In the genomic region with DNA sequence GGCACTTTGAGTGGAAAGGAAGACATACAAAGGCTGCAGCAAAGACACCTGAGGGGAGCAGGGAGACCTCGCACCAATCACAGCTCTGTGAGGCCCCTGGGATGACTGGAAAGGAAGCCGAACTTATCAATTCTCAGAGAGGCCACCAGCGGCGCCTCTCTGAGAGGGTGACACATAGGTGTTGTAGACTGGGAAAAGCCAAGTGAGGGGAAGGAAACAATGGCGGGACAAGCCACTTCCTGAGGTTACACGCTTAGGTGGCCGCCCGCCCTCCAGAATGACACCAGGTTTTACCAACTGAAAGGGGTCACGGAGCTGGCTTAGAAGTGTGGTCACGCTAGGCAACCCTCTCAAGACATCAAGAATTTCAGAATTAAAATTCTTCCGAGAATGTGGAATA, we compare ENCODE assay signal across 24 mouse cellular contexts.
DNase-seq lines count a peak whose midpoint lies in the region; ATAC-seq and TF ChIP-seq lines count a peak whose summit lies in the region.
"Had no signal": no experiment of that assay in that cellular context is flagged by ENCODE, and none has a peak within 500 bp of the region (broad histone marks: within the 10 kb centered on the region; RNA-seq: fewer than 3 reads in every experiment).

No protein-coding gene starts in this region.

- H3K4me3 ChIP-seq in heart, adult 2 months: no peak overlapping the region
- H3K4me3 ChIP-seq in midbrain, embryonic 14.5 days (replicated peaks; ENCODE audit: low read depth, low read length): no peak overlapping the region
- H3K4me3 ChIP-seq: forebrain, embryonic 10.5 days; forebrain, embryonic 13.5 days; heart, embryonic 10.5 days; heart, embryonic 13.5 days; hindbrain, embryonic 12.5 days; hindbrain, embryonic 15.5 days had no signal

- peak; percentile 44 for DNase-seq in heart, adult 11 months
- DNase-seq in heart, adult 2 months: no peak
- DNase-seq in splenic B cell, adult 2 months (ENCODE audit: low read depth, low spot score): peak; percentile 35
- DNase-seq in midbrain, embryonic 14.5 days: no peak
- DNase-seq in ovary, postnatal 10 days (ENCODE audit: low spot score): no peak
- DNase-seq: adrenal gland, adult 2 months; adrenal gland, postnatal 25 days; cerebellum, adult 11-12 months; cerebellum, adult 8-10 months; cerebellum, postnatal 10 days; cerebellum, postnatal 36 days; gastrocnemius, postnatal 10 days; gastrocnemius, postnatal 36 days; heart, adult 18-20 months; heart, postnatal 14 days; heart, postnatal 4 days had no signal

- H3K36me3 ChIP-seq in heart, adult 2 months (ENCODE audit: control insufficient read depth, insufficient read depth, low read length): no peaks in the 10 kb centered on the region
- peaks cover 2% of the 10 kb centered on the region; the same call in 1 of the 2 replicates for H3K36me3 ChIP-seq in splenic B cell, adult 2 months (ENCODE audit: control insufficient read depth, insufficient read depth, low read length, poor library complexity, severe bottlenecking)
- peaks cover 19% of the 10 kb centered on the region; the same call in 1 of the 2 replicates for H3K36me3 ChIP-seq in midbrain, embryonic 14.5 days (ENCODE audit: control insufficient read depth, insufficient read depth, low read length)

- no peak for TF ChIP-seq CTCF in heart, adult 2 months (IDR thresholded peaks at IDR 0.05)

- H3K9me3 ChIP-seq in midbrain, embryonic 14.5 days (ENCODE audit: control insufficient read depth, low read length): no peaks in the 10 kb centered on the region
- H3K9me3 ChIP-seq: forebrain, embryonic 10.5 days; forebrain, embryonic 13.5 days; heart, embryonic 10.5 days; heart, embryonic 13.5 days; hindbrain, embryonic 12.5 days; hindbrain, embryonic 15.5 days had no signal

- H3K79me2 ChIP-seq in heart, adult 2 months (replicated peaks; ENCODE audit: control insufficient read depth, insufficient read depth, low read length): 0 out of 2 replicates have a peak, but pooled peaks cover 2% of the 10 kb centered on the region

- no peaks in the 10 kb centered on the region for H3K4me1 ChIP-seq in heart, adult 2 months (ENCODE audit: control insufficient read depth, insufficient read depth, low read length)
- H3K4me1 ChIP-seq in midbrain, embryonic 14.5 days (ENCODE audit: control insufficient read depth, insufficient read depth, low read length): no peaks in the 10 kb centered on the region
- H3K4me1 ChIP-seq: forebrain, embryonic 10.5 days; forebrain, embryonic 13.5 days; heart, embryonic 13.5 days; hindbrain, embryonic 12.5 days; hindbrain, embryonic 15.5 days had no signal

- H3K9ac ChIP-seq in heart, adult 2 months (ENCODE audit: low read depth, low read length): no peak overlapping the region
- H3K9ac ChIP-seq in midbrain, embryonic 14.5 days (replicated peaks; ENCODE audit: low read length): no peak overlapping the region
- H3K9ac ChIP-seq: forebrain, embryonic 13.5 days; heart, embryonic 13.5 days; hindbrain, embryonic 12.5 days; hindbrain, embryonic 15.5 days had no signal

- TF ChIP-seq EP300 in heart, adult 2 months (IDR thresholded peaks at IDR 0.05; ENCODE audit: insufficient read depth, low read depth, low read length): no peak

- ATAC-seq in hematopoietic stem cell, adult 5-6 weeks (replicated peaks in 1 of 2; ENCODE audit: insufficient read depth in 1 of 2, low FRiP score in 2 of 2, low TSS enrichment in 1 of 2, low read depth in 1 of 2, poor library complexity in 2 of 2, severe bottlenecking in 2 of 2): peak; percentile 61 to 75
- no peak for ATAC-seq in midbrain, embryonic 14.5 days (ENCODE audit: low FRiP score, low TSS enrichment)
- ATAC-seq: forebrain, embryonic 13.5 days; forebrain, embryonic 16.5 days had no signal

- no peaks in the 10 kb centered on the region for H3K27me3 ChIP-seq in heart, adult 2 months (ENCODE audit: control insufficient read depth, insufficient read depth, low read length)
- H3K27me3 ChIP-seq in splenic B cell, adult 2 months (ENCODE audit: control insufficient read depth, insufficient read depth, low read length, poor library complexity, severe bottlenecking): no peaks in the 10 kb centered on the region
- no peaks in the 10 kb centered on the region for H3K27me3 ChIP-seq in midbrain, embryonic 14.5 days (ENCODE audit: control insufficient read depth, insufficient read depth, low read length)
- H3K27me3 ChIP-seq: forebrain, embryonic 13.5 days; heart, embryonic 13.5 days; hindbrain, embryonic 12.5 days; hindbrain, embryonic 15.5 days had no signal

- no peak overlapping the region for H3K27ac ChIP-seq in heart, adult 2 months
- no peak overlapping the region for H3K27ac ChIP-seq in midbrain, embryonic 14.5 days (replicated peaks; ENCODE audit: low read depth, low read length)
- H3K27ac ChIP-seq: forebrain, embryonic 10.5 days; forebrain, embryonic 13.5 days; heart, embryonic 10.5 days; heart, embryonic 13.5 days; hindbrain, embryonic 12.5 days; hindbrain, embryonic 15.5 days had no signal

- TF ChIP-seq POLR2A in heart, adult 2 months (IDR thresholded peaks at IDR 0.05; ENCODE audit: insufficient read depth, low read depth, low read length): no peak

- WGBS in heart, adult 2 months: 80% methylated on average over 11 of the region's 11 CpGs
- 94% methylated on average over 11 of the region's 11 CpGs for WGBS in midbrain, embryonic 14.5 days

- intact Hi-C loops in heart, adult 2 months (cut with DNase I): no loop called here

- H3K4me2 ChIP-seq in midbrain, embryonic 14.5 days (ENCODE audit: low read length): no peak overlapping the region
- H3K4me2 ChIP-seq: forebrain, embryonic 13.5 days; heart, embryonic 13.5 days; hindbrain, embryonic 12.5 days; hindbrain, embryonic 15.5 days had no signal

Comparison
In these comparisons a context has a peak if more than half of its experiments do, and no peak if none do; other contexts are left out.
1. DNase-seq: peak in heart, adult 11 months (single experiment) and splenic B cell, adult 2 months (single experiment); none in heart, adult 2 months (0 of 2), midbrain, embryonic 14.5 days (single experiment) and ovary, postnatal 10 days (single experiment).